Mouse (Mus musculus) c-Kit-negative CD71-positive TER-119-positive erythroid progenitor cells, embryonic 14.5 days (primary cell): Measurements from ENCODE around the gene Ttc4.

Source experiments
- DNase-seq: peaks from one replicate; pipeline ENCODE4 v3.0.0-alpha.2; 2013; ENCODE audit warnings: low read depth, low spot score

The Ttc4 gene

GRCm38 (mm10) chr4:106678442-106679118 lies at the start of gene Ttc4:
Gene Ttc4, minus strand, starts transcription at chr4:106678944.
- DNase-seq, result peak; percentile 96

GRCm38 (mm10) chr4:106720631-106721030 lies 41.9 kb upstream of the Ttc4 start:
- DNase-seq, result no peak

GRCm38 (mm10) chr4:106713622-106714021 lies 34.9 kb upstream of the Ttc4 start:
- DNase-seq, result no peak

GRCm38 (mm10) chr4:106708408-106708807 lies 29.7 kb upstream of the Ttc4 start:
- DNase-seq, result peak; percentile 65

GRCm38 (mm10) chr4:106707957-106708356 lies 29.2 kb upstream of the Ttc4 start:
- no peak for DNase-seq

GRCm38 (mm10) chr4:106705096-106705665 lies 26.4 kb upstream of the Ttc4 start:
- no peak for DNase-seq

- DNase-seq, result no peak
Measured at GRCm38 (mm10) chr4:106704416-106704815, 25.7 kb upstream of the Ttc4 start.

GRCm38 (mm10) chr4:106703956-106704355 lies 25.2 kb upstream of the Ttc4 start:
- DNase-seq, result no peak

GRCm38 (mm10) chr4:106700798-106701197 lies 22.1 kb upstream of the Ttc4 start:
- DNase-seq, result no peak

- DNase-seq, result no peak
Measured at GRCm38 (mm10) chr4:106699989-106700388, 21.2 kb upstream of the Ttc4 start.

GRCm38 (mm10) chr4:106693841-106694430 lies 15.2 kb upstream of the Ttc4 start:
- DNase-seq, result no peak

GRCm38 (mm10) chr4:106688636-106689296 lies 10.0 kb upstream of the Ttc4 start:
- DNase-seq, result no peak

- no peak for DNase-seq
Measured at GRCm38 (mm10) chr4:106680955-106681354, 2.2 kb upstream of the Ttc4 start.

- DNase-seq, result no peak
Measured at GRCm38 (mm10) chr4:106679152-106679551, 408 bp upstream of the Ttc4 start.

GRCm38 (mm10) chr4:106676749-106677148 lies 2.0 kb downstream of the Ttc4 start:
- no peak for DNase-seq

GRCm38 (mm10) chr4:106666546-106666945 lies 12.2 kb downstream of the Ttc4 start:
- DNase-seq, result no peak

- DNase-seq, result no peak
Measured at GRCm38 (mm10) chr4:106665673-106666072, 13.1 kb downstream of the Ttc4 start.

GRCm38 (mm10) chr4:106665269-106665668 lies 13.5 kb downstream of the Ttc4 start:
- no peak for DNase-seq

- no peak for DNase-seq
Measured at GRCm38 (mm10) chr4:106664697-106665096, 14.0 kb downstream of the Ttc4 start.

GRCm38 (mm10) chr4:106663956-106664470 lies 14.7 kb downstream of the Ttc4 start:
- no peak for DNase-seq

- DNase-seq, result no peak
Measured at GRCm38 (mm10) chr4:106655681-106656080, 23.1 kb downstream of the Ttc4 start.

- no peak for DNase-seq
Measured at GRCm38 (mm10) chr4:106653051-106653450, 25.7 kb downstream of the Ttc4 start.
